Mouse (Mus musculus) left cerebral cortex, postnatal 4 days (tissue): ENCODE data around the gene Asl. TPM values are rescaled to one million over a fixed set of nuclear protein-coding genes. Genes with fewer than 3 reads are reported as not detected.
"Not testable (repeated sequence)": the region's sequence is repeated elsewhere in the genome, so short reads cannot be mapped to it uniquely, and the experiment has no call there.

Experiments used
- DNase-seq: peaks from one replicate; pipeline ENCODE4 v3.0.0-alpha.2; 2022
- intact Hi-C: fragments of 180-260 bp; cut with DNase I; formaldehyde crosslinking; loops from one replicate; pipeline ENCODE4 v1.15.1; 2025
- total RNA-seq, 2 experiments: library from RNA; stranded (reverse); gene quantifications; 2 replicates each; pipeline ENCODE4 v1.2.3; 2021

Gene Asl
- total RNA-seq, 2 experiments from 2014 or later = 31.0 to 34.9 TPM

GRCm38 (mm10) chr5:130046589-130046988, 17.5 kb upstream of the Asl start:
- intact Hi-C loops = loop anchor here (5.0 kb wide), 1 partner anchor 86 kb away; no protein-coding TSS in a partner anchor
- no peak for DNase-seq

GRCm38 (mm10) chr5:130046100-130046499, 17.1 kb upstream of the Asl start:
- intact Hi-C loops = loop anchor here (5.0 kb wide), 1 partner anchor 86 kb away; no protein-coding TSS in a partner anchor
- DNase-seq = no peak

GRCm38 (mm10) chr5:130044201-130044695, 15.2 kb upstream of the Asl start:
- DNase-seq = peak; percentile 63
- intact Hi-C loops = no loop called here

GRCm38 (mm10) chr5:130043741-130044140, 14.7 kb upstream of the Asl start:
- no peak for DNase-seq
- intact Hi-C loops = no loop called here

GRCm38 (mm10) chr5:130041262-130041661, 12.2 kb upstream of the Asl start:
- intact Hi-C loops = no loop called here
- DNase-seq = no peak

GRCm38 (mm10) chr5:130040797-130041196, 11.8 kb upstream of the Asl start:
- intact Hi-C loops = no loop called here
- no peak for DNase-seq

- peak; percentile 58 for DNase-seq
- intact Hi-C loops = no loop called here
Measured at GRCm38 (mm10) chr5:130037752-130038455, 8.9 kb upstream of the Asl start.

GRCm38 (mm10) chr5:130036300-130036699, 7.3 kb upstream of the Asl start:
- DNase-seq, intact Hi-C loops: not testable (repeated sequence)

- intact Hi-C loops = no loop called here
- DNase-seq = no peak
Measured at GRCm38 (mm10) chr5:130033869-130034268, 4.8 kb upstream of the Asl start.

- intact Hi-C loops = no loop called here
- DNase-seq = no peak
Measured at GRCm38 (mm10) chr5:130031410-130032390, 2.7 kb upstream of the Asl start.

GRCm38 (mm10) chr5:130027696-130028095, 1.4 kb downstream of the Asl start:
- no peak for DNase-seq
- intact Hi-C loops = loop anchor here (10.0 kb wide), 1 partner anchor 117 kb away; the partner anchor contains the start of gene Kctd7

GRCm38 (mm10) chr5:130027134-130027533, 1.9 kb downstream of the Asl start:
- intact Hi-C loops = loop anchor here (10.0 kb wide), 1 partner anchor 118 kb away; the partner anchor contains the start of gene Kctd7
- DNase-seq = no peak

- DNase-seq = peak; percentile 69
- intact Hi-C loops = loop anchor here (10.0 kb wide), 1 partner anchor 121 kb away; the partner anchor contains the start of gene Kctd7
Measured at GRCm38 (mm10) chr5:130023767-130024539, 5.1 kb downstream of the Asl start.

GRCm38 (mm10) chr5:130023067-130023766, 5.8 kb downstream of the Asl start:
- intact Hi-C loops = loop anchor here (10.0 kb wide), 1 partner anchor 122 kb away; the partner anchor contains the start of gene Kctd7
- DNase-seq = no peak

GRCm38 (mm10) chr5:130022366-130022765, 6.7 kb downstream of the Asl start:
- no peak for DNase-seq
- intact Hi-C loops = loop anchor here (10.0 kb wide), 1 partner anchor 122 kb away; the partner anchor contains the start of gene Kctd7

GRCm38 (mm10) chr5:130021361-130021966, 7.6 kb downstream of the Asl start:
- intact Hi-C loops = loop anchor here (10.0 kb wide), 1 partner anchor 123 kb away; the partner anchor contains the start of gene Kctd7

GRCm38 (mm10) chr5:130019461-130019860, 9.6 kb downstream of the Asl start:
- DNase-seq = no peak
- intact Hi-C loops = no loop called here

More at GRCm38 (mm10) chr5:130021361-130021966, 7.6 kb downstream of the Asl start:
- peak; percentile 33 for DNase-seq

- intact Hi-C loops = no loop called here
- no peak for DNase-seq
Measured at GRCm38 (mm10) chr5:130015104-130015503, 13.9 kb downstream of the Asl start.

- intact Hi-C loops = no loop called here
- no peak for DNase-seq
Measured at GRCm38 (mm10) chr5:130010961-130011360, 18.1 kb downstream of the Asl start.
